Mouse (Mus musculus) midbrain, embryonic 15.5 days (tissue): ENCODE results near the gene Mast2. TPM values are rescaled to one million over a fixed set of nuclear protein-coding genes. Genes with fewer than 3 reads are reported as not detected.

Experiments used
- ATAC-seq: fragments of 200-750 bp; cut with Nextera tagmentation; replicated peaks from 2 replicates; pipeline ENCODE4 v1.8.0; 2017; ENCODE audit warnings: moderate TSS enrichment
- H3K27ac ChIP-seq: fragments of 300-500 bp; sonication (generic); 2 replicates; pipeline ENCODE4 v1.5.1; 2015; ENCODE audit warnings: mild to moderate bottlenecking, inconsistent platforms
- H3K27me3 ChIP-seq: fragments of 300-500 bp; sonication (generic); replicated peaks from 2 replicates; pipeline ENCODE4 v1.6.1; 2015; ENCODE audit warnings: inconsistent platforms
- H3K36me3 ChIP-seq: fragments of 300-500 bp; sonication (generic); replicated peaks from 2 replicates; pipeline ENCODE4 v1.6.1; 2015; ENCODE audit warnings: inconsistent platforms
- H3K4me1 ChIP-seq: fragments of 300-500 bp; sonication (generic); 2 replicates; pipeline ENCODE4 v1.6.1; 2015; ENCODE audit warnings: inconsistent platforms
- H3K4me2 ChIP-seq: fragments of 300-500 bp; sonication (generic); 2 replicates; pipeline ENCODE4 v1.6.1; 2015; ENCODE audit warnings: inconsistent platforms, mild to moderate bottlenecking, moderate library complexity
- H3K4me3 ChIP-seq: fragments of 300-500 bp; sonication (generic); 2 replicates; pipeline ENCODE4 v1.5.1; 2015; ENCODE audit warnings: mild to moderate bottlenecking, inconsistent platforms
- H3K9ac ChIP-seq: fragments of 300-500 bp; sonication (generic); 2 replicates; pipeline ENCODE4 v1.6.1; 2015; ENCODE audit warnings: mild to moderate bottlenecking, inconsistent platforms
- H3K9me3 ChIP-seq: fragments of 300-500 bp; sonication (generic); 2 replicates; pipeline ENCODE4 v1.6.1; 2016; ENCODE audit warnings: inconsistent platforms
- WGBS: fragments of 180-500 bp; shearing (Covaris S2); methylation state at CpG from one replicate; pipeline ENCODE4 v1.1.7; 2015; ENCODE audit warnings: mixed read lengths; 5-methylcytosine and 5-hydroxymethylcytosine counted together
- polyA plus RNA-seq: library from polyadenylated mRNA; unstranded; fragments of >200 nt; fragmentation: Nextera tagmentation; extraction: Ambion mirVana; gene quantifications from 2 replicates; pipeline ENCODE4 v1.2.1, GENCODE M21; 2015

Gene Mast2
- 54.5 and 59.1 TPM in 2 replicates for polyA plus RNA-seq

DNA sequence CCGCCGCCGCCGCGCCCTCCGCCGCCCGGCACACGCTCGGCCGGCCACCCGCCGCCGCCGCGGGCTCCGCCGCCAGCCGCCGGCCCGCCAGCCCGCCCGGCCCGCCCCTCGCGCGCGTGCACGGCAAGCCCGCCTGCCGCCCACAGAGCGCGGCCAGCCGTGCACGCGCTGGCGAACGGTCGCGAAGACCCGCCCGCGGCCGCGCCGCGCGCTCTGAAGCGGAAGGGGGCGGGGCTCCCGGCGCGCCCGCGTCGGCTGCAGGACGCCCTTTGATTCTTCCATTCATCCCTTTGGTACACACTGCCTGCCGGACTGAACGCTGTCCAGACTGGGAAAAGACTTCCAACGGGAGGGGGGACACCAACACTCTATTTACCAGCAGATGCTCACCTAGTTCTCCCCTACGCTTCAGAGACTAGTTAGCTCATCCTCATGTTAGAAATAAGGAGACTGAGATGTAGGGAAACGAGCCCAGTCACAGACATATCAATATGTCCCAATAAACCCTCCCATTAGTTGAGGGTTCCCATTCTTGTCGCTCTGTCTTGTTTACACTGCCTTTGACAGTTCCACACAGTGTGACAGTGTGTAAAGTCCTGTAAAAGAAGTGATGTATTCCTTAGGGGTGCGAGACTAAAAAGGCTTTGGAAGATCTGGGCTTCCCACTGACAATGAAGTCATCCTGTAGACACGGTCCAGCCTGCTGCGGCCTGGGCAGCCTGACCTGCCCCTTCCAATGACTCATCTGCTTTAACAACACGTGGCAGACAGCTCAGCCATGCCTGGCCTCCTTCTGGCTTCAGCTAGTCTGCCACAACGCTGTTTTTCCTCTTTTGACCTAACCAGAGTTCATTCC is at the start of gene Mast2:
Gene Mast2 (minus strand): TSS at position 58 of the 856 bp plus-strand sequence.
- Histone ChIP-seq H3K4me2 (peak within 1 kb of the TSS; percentile 65), H3K27me3 (no peaks in the 10 kb centered on the region), H3K36me3 (no peaks in the 10 kb centered on the region), H3K4me3 (peak within 1 kb of the TSS; percentile 94), H3K9me3 (no peaks in the 10 kb centered on the region), H3K4me1 (peaks cover 26% of the 10 kb centered on the region), H3K27ac (peak within 1 kb of the TSS; percentile 97), H3K9ac (peak within 1 kb of the TSS; percentile 97)
- peak; percentile 94 for ATAC-seq
- WGBS, result 1% methylated on average over 45 of the region's 68 CpGs

DNA sequence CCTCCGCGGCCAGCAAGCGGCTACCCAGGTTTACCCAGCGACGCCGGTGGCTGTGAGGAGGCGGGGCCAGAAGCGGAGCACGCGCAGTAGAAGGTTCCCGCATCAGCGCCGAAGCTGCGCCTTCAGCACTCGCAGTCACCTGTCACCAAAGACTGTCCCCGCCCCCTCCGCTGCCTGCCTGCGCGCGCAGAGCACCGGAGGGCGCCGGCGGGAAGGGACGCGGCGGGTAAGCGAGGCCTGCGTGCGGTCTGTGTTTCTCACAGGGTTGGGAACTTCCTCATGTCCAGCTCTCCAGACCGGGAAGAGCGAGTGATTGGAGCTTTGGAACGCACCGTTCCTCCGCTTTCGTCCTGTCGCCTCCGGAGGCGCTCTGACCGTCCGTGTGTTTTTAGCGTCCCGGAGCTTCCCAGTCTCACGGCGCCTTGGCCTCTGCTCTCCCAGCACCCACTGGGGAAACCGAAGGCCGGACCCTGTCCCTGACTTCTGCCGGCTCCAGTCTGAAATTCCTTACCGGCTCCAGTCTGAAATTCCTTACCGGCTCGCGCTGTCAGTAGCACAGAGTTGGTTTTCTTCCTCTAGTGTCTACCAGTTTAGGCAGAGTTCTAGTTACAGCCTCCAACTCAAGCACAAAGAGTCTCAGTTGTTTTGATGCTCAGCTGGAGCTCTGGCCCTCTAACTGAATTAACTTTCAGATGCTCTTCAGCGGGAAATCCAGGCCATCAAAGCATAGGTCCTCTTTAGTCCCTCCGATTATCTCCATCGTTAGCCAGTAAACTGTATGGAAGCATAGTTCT is 43.6 kb upstream of the Mast2 start, which contains the start of gene Ipp:
Gene Ipp (plus strand): TSS at position 125 of the 794 bp plus-strand sequence.
- peaks cover 14% of the 10 kb centered on the region for H3K4me1 ChIP-seq
- no peaks in the 10 kb centered on the region for H3K27me3 ChIP-seq
- no peaks in the 10 kb centered on the region for H3K9me3 ChIP-seq
- H3K27ac ChIP-seq, result peak within 1 kb of the TSS; percentile 84
- peak; percentile 99 for ATAC-seq
- no peaks in the 10 kb centered on the region for H3K36me3 ChIP-seq
- peak within 1 kb of the TSS; percentile 60 for H3K4me2 ChIP-seq
- under 1% methylated on average over 51 of the region's 55 CpGs for WGBS
- H3K4me3 ChIP-seq, result peak within 1 kb of the TSS; percentile 63
- H3K9ac ChIP-seq, result peak within 1 kb of the TSS; percentile 66

DNA sequence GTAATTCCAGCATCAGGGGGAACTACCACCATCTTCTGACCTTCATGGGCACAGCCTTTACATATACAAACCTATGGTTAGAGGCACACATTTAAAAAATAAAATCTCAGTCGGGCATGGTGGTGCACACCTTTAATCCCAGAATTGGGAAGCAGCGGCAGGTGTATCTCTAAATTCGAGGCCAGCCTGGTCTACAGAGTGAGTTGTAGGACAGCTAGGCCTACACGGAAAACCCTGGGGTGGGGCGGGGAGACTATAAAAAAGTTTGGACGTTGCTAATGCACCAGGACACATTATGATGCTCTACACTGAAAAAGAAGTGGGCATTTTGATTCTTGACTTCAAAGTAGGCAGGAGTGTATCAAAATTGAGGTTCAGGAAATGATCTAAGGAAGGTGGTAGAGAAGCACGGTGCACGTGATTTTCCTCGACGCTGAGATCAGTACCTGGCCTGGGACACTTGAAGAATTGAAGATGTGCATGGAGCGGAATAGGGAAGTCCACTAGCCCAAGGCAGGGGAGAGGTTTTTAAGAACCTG is 43.0 kb upstream of the Mast2 start:
- H3K4me1 ChIP-seq, result peaks cover 14% of the 10 kb centered on the region
- no peaks in the 10 kb centered on the region for H3K36me3 ChIP-seq
- H3K27me3 ChIP-seq, result no peaks in the 10 kb centered on the region
- WGBS, result 27% methylated on average over 11 of the region's 11 CpGs
- H3K9ac ChIP-seq, result peak overlapping the region; percentile 66
- peak overlapping the region; percentile 60 for H3K4me2 ChIP-seq
- peak; percentile 67 for ATAC-seq
- H3K27ac ChIP-seq, result peak overlapping the region; percentile 84
- H3K4me3 ChIP-seq, result peak overlapping the region; percentile 63
- no peaks in the 10 kb centered on the region for H3K9me3 ChIP-seq

DNA sequence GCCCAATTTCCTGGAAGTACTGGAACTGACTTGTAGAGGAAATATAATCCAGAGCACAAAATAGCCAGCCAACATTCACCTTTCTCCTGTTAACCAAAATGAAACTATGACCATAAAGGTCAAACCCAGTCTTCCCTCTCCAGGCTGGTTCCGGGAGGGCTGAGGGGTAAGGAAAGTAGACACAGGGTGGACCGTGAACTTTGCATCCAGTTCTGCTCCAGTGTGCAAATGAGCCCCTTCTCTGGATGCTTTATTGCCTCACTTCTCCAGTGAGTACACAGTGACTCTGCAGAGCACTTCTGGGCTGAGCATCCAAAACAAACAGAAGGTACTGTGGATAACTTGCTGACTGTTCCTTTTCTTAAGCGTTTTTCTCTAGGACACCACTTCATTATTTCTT is 36.0 kb upstream of the Mast2 start:
- Histone ChIP-seq H3K4me1 (no peaks in the 10 kb centered on the region), H3K27ac (no peak overlapping the region), H3K27me3 (no peaks in the 10 kb centered on the region), H3K9me3 (no peaks in the 10 kb centered on the region), H3K4me2 (no peak overlapping the region), H3K9ac (no peak overlapping the region), H3K36me3 (no peaks in the 10 kb centered on the region), H3K4me3 (no peak overlapping the region)
- ATAC-seq, result no peak
- 84% methylated on average over 3 of the region's 3 CpGs for WGBS

DNA sequence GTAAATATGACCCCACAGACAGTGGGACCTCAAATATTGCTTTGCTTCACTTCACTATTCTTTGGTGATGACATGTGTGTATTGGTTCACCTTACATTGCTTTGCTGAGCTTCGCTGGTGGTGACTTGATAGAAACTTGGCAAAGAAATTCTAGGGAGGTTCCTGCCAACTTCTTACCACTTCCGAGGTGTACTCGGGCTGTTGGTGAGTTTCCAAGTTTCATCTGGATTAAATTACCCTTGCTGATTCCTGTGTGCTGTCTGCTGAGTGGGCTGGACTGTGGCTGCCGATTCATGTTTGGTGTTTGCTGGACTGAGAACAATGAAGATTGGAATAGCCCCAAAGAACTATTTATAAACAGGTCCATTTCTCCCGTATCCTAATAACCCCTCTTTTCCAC is 29.7 kb upstream of the Mast2 start:
- Histone ChIP-seq H3K4me1 (no peaks in the 10 kb centered on the region), H3K9ac (no peak overlapping the region), H3K9me3 (no peaks in the 10 kb centered on the region), H3K27ac (no peak overlapping the region), H3K36me3 (no peaks in the 10 kb centered on the region), H3K27me3 (no peaks in the 10 kb centered on the region), H3K4me3 (no peak overlapping the region), H3K4me2 (no peak overlapping the region)
- WGBS, result 82% methylated on average over 5 of the region's 5 CpGs
- ATAC-seq, result no peak

DNA sequence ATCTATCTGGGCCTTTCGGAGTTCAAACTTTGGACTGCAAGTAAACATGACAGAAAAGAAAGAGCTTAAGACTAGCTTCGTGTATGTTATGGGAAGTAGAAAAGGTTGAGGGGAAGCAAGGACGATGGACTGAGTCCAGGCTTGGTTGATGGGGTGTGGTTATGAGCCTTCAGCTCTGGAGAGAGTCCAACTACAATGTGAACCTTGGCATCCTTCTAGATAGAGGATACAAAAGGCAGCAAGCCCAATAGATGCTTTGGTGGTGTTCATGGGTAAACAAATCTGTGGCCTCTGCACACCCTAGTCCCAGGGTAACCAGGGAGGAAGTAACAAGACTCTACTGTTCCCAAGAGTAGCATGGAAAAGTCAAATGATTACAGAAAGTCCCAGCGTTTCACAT is 28.5 kb upstream of the Mast2 start:
- H3K4me3 ChIP-seq, result no peak overlapping the region
- no peaks in the 10 kb centered on the region for H3K4me1 ChIP-seq
- H3K27me3 ChIP-seq, result no peaks in the 10 kb centered on the region
- no peak overlapping the region for H3K4me2 ChIP-seq
- H3K9me3 ChIP-seq, result no peaks in the 10 kb centered on the region
- 85% methylated on average over 4 of the region's 4 CpGs for WGBS
- no peaks in the 10 kb centered on the region for H3K36me3 ChIP-seq
- ATAC-seq, result no peak
- H3K27ac ChIP-seq, result no peak overlapping the region
- no peak overlapping the region for H3K9ac ChIP-seq

DNA sequence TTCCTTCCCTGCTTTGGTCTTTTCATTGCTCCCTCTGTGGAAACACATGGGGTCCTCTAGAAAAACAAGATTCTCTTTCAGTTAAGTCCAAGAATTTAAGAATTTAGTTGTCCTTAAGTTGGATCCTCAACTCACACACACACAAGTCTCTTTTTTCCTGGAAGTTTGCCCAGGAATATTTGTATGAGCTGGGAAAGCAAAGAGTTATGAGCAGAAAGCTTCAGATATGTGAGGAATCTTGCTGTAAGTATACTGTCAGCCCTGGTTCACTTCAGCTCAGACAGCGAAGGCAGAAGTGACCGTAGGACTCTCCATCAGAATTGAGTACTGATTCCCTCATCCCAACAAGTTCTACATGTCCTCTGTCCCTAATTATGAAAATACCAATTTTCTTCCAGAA is 27.9 kb upstream of the Mast2 start:
- no peak for ATAC-seq
- WGBS, result 93% methylated on average over 2 of the region's 2 CpGs
- Histone ChIP-seq H3K4me1 (no peaks in the 10 kb centered on the region), H3K36me3 (no peaks in the 10 kb centered on the region), H3K27me3 (no peaks in the 10 kb centered on the region), H3K9ac (no peak overlapping the region), H3K4me2 (no peak overlapping the region), H3K27ac (no peak overlapping the region), H3K4me3 (no peak overlapping the region), H3K9me3 (no peaks in the 10 kb centered on the region)

DNA sequence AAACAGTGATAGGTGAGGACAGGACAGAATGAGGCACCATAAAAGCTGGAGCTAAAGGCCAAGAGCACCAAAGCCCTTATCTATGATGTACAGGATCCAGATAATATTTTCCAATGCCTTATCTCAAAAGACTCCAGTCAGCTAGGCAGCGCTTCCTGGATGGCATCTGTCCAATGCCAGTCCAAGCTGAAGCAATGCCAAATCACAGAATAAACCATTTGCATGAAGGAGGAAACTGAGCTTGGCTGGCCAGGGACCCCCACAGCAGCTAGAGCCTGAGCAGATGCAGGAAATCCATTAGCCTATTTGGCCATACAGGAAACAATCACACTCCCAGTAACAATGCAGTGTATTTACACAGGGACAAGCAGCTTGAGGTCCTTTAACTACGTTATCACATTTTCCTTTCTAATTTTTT is 27.1 kb upstream of the Mast2 start:
- no peaks in the 10 kb centered on the region for H3K4me1 ChIP-seq
- H3K4me3 ChIP-seq, result no peak overlapping the region
- H3K27me3 ChIP-seq, result no peaks in the 10 kb centered on the region
- 62% methylated on average over 2 of the region's 2 CpGs for WGBS
- H3K9ac ChIP-seq, result no peak overlapping the region
- no peak overlapping the region for H3K4me2 ChIP-seq
- H3K27ac ChIP-seq, result no peak overlapping the region
- H3K9me3 ChIP-seq, result no peaks in the 10 kb centered on the region
- ATAC-seq, result no peak
- no peaks in the 10 kb centered on the region for H3K36me3 ChIP-seq

DNA sequence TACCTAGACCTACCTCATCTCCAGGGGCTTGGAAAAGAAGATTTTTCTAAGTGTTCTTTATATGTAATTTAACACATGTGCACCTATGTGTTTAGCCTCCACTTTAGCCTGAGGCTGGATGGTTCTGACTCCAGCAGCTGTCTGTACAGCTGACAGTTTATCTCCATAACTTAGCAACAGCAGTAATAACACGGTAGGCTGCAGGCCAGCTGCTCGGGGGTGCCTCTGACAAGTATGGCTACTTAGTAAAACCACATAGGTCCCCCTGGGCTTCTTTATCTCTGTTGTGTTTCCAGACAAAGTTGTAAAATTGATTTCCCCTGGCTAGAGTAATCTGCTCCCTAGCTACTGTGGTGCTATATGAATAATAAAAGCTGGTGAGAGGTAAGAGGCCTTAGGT is 19.5 kb upstream of the Mast2 start:
- WGBS, result 26% methylated on average over 2 of the region's 2 CpGs
- H3K36me3 ChIP-seq, result no peaks in the 10 kb centered on the region
- no peak overlapping the region for H3K4me2 ChIP-seq
- no peak overlapping the region for H3K27ac ChIP-seq
- no peak overlapping the region for H3K4me3 ChIP-seq
- H3K27me3 ChIP-seq, result no peaks in the 10 kb centered on the region
- no peaks in the 10 kb centered on the region for H3K9me3 ChIP-seq
- no peak for ATAC-seq
- no peaks in the 10 kb centered on the region for H3K4me1 ChIP-seq
- no peak overlapping the region for H3K9ac ChIP-seq

DNA sequence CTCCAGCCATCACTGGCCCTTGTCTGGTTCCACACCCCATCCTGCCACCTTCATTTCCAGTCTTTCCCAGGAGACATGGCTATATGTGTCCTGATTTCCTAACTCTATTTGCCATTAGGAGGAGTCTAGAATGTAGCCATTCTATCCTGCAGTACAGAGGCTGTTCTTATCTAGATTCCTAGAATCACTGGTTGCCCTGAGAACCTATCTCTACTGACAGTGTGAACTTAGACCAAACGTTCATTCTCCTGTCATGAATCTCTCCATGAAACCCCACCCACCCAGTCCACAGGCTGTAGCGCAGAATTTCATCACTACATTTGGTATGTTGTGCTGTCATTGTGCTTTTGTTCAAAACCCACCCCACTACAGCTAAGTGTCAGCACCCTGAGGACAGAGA is 17.3 kb upstream of the Mast2 start:
- Histone ChIP-seq H3K27me3 (no peaks in the 10 kb centered on the region), H3K4me3 (no peak overlapping the region), H3K27ac (no peak overlapping the region), H3K9me3 (no peaks in the 10 kb centered on the region), H3K9ac (no peak overlapping the region), H3K36me3 (no peaks in the 10 kb centered on the region), H3K4me1 (no peaks in the 10 kb centered on the region), H3K4me2 (no peak overlapping the region)
- 81% methylated on average over 2 of the region's 2 CpGs for WGBS
- no peak for ATAC-seq

DNA sequence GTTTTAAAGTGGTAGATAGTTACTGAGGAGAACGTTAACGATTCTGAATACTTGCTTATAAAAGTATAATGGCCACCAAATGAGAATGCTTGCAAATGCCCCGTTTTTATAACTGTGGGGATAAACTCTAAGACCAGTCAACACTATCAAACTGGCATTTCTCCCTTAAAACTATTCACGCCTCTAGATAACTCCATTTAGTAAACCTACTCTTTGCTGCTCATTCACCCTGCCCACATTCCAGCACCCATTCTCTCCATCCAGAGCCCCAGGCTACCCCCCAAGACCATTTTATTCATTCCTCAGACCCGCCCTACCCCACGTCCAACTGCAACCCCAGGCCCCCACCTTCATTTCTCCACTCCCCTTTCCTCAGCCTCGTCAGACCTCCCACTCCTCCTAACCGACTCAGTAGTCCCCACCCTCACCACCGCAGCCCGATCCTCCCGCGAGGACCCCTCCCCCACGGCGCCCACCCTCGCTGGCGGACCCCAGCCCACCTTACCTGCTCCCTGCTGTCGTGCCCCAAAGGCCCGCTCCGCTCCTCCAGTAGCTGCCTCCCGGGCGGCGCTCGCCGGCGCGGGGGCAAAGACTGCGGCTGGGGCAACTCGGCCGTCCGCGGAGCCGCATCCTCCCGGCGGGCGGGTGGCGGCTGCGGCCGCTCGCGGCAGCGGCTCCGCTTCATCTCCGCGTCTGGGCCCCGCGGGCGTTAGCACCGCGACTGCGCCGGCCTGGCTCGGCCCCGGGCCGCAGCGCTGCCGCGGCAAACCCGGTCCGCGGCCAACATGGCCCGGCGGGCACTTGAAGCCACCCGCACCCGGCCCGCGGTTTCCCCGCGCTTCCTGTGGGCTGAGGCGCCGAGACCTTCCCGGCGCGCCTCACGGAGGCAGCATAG is 505 bp downstream of the Mast2 start:
- Histone ChIP-seq H3K4me3 (peak overlapping the region; percentile 94), H3K4me1 (peaks cover 26% of the 10 kb centered on the region), H3K4me2 (peak overlapping the region; percentile 65), H3K9ac (peak overlapping the region; percentile 97), H3K36me3 (no peaks in the 10 kb centered on the region), H3K9me3 (no peaks in the 10 kb centered on the region), H3K27ac (peak overlapping the region; percentile 97), H3K27me3 (no peaks in the 10 kb centered on the region)
- WGBS, result under 1% methylated on average over 74 of the region's 74 CpGs
- ATAC-seq, result peak; percentile 77
